Mouse (Mus musculus): ENCODE measurements around the gene Tex37. TPM values are rescaled to one million over a fixed set of nuclear protein-coding genes. Genes with fewer than 3 reads are reported as not detected.

Gene Tex37
- polyA plus RNA-seq (2015; fragmentation: Nextera tagmentation; extraction: Ambion mirVana), result not detected in 2 replicates

DNA sequence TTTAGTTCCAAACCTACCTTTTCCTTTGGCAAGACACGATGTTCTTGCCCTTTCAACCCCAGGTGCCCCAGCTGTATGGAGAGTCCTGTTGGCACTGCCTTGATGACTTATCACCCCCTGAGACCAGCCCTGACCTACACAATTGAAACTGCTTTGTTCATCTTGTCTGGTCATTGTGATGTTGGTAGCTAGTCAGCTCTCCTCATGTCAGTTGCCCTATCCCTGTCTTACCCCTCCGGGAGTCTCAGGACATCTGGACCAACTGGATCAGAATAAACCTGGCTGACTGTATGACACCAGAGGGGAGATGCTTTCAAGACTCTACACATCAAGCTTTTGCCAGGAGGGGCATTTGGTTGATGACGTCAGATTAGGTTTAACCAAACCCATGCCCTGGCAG is at the start of gene Tex37:
TSS of gene Tex37 (minus strand) at position 101 of the 400 bp plus-strand sequence.
- H3K4me3 ChIP-seq (ENCODE audit: low read length), result no peak within 1 kb of the TSS
- no peak within 1 kb of the TSS for H3K9ac ChIP-seq (ENCODE audit: low read length)
- no peak for ATAC-seq (ENCODE audit: low read depth)
- H3K36me3 ChIP-seq (ENCODE audit: control insufficient read depth, insufficient read depth, low read length), result no peaks in the 10 kb centered on the region
- no peaks in the 10 kb centered on the region for H3K27me3 ChIP-seq (ENCODE audit: control insufficient read depth, insufficient read depth, low read depth, low read length)
- no peak within 1 kb of the TSS for H3K4me2 ChIP-seq (ENCODE audit: low read depth, low read length)
- 79% methylated on average over 3 of the region's 3 CpGs for WGBS
- no peaks in the 10 kb centered on the region for H3K9me3 ChIP-seq (ENCODE audit: control insufficient read depth, low read length)
- no peaks in the 10 kb centered on the region for H3K4me1 ChIP-seq (replicated peaks; ENCODE audit: control insufficient read depth, insufficient read depth, low read length)
- H3K27ac ChIP-seq (ENCODE audit: low read length), result no peak within 1 kb of the TSS

DNA sequence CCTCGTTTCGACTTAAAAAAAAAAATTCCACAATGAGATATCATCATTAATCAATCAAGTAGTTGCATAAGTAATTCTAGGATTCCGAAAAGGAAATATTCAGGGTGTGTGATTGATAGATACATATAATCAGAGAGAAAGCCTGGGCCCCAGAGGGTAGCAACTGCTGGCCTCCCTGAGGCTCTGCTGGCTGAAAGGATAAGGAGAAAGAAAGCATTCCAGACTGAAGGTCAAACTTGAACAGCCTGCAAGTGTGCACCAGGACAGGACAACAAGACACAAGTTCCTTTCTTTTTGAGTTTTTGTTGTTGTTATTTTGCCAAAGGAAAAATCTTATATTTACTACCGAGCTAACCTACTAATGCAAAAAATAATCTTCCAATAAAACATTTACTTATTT is 49.6 kb upstream of the Tex37 start:
- Histone ChIP-seq H3K9me3 (ENCODE audit: control insufficient read depth, low read length) (no peaks in the 10 kb centered on the region), H3K36me3 (ENCODE audit: control insufficient read depth, insufficient read depth, low read length) (no peaks in the 10 kb centered on the region), H3K27me3 (ENCODE audit: control insufficient read depth, insufficient read depth, low read depth, low read length) (no peaks in the 10 kb centered on the region; the same call in 1 of the 2 replicates), H3K9ac (ENCODE audit: low read length) (no peak overlapping the region), H3K4me1 (replicated peaks; ENCODE audit: control insufficient read depth, insufficient read depth, low read length) (no peaks in the 10 kb centered on the region), H3K27ac (ENCODE audit: low read length) (no peak overlapping the region), H3K4me2 (ENCODE audit: low read depth, low read length) (no peak overlapping the region), H3K4me3 (ENCODE audit: low read length) (no peak overlapping the region)
- WGBS, result 55% methylated on average over 4 of the region's 4 CpGs
- no peak for ATAC-seq (ENCODE audit: low read depth)

DNA sequence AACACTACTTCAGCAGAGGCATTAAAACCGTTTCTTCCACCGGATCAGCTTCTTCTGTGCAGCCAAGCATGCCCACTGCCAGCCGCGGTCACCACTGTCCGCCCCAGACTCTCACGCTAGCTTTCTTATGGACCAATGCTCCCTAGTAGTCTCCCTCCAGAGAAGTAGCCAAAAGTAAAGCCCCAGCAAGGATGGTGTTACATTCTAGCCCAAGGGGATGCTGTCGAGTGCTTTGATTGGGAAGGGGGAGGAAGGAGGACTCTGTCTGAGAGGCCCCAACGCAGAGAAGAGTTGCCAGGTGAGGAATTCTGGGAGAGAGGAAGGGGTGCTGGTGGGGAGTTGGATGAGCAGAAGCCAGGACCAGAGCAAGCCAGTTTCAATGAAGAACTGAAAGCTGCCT is 48.7 kb upstream of the Tex37 start:
- WGBS, result 4% methylated on average over 8 of the region's 8 CpGs
- H3K27ac ChIP-seq (ENCODE audit: low read length), result no peak overlapping the region
- H3K36me3 ChIP-seq (ENCODE audit: control insufficient read depth, insufficient read depth, low read length), result no peaks in the 10 kb centered on the region
- no peak for ATAC-seq (ENCODE audit: low read depth)
- H3K9ac ChIP-seq (ENCODE audit: low read length), result no peak overlapping the region
- peak overlapping the region; percentile 18; the same call in 1 of the 2 replicates for H3K4me3 ChIP-seq (ENCODE audit: low read length)
- no peaks in the 10 kb centered on the region for H3K4me1 ChIP-seq (replicated peaks; ENCODE audit: control insufficient read depth, insufficient read depth, low read length)
- H3K4me2 ChIP-seq (ENCODE audit: low read depth, low read length), result peak overlapping the region; percentile 45
- no peaks in the 10 kb centered on the region for H3K9me3 ChIP-seq (ENCODE audit: control insufficient read depth, low read length)
- no peaks in the 10 kb centered on the region; the same call in 1 of the 2 replicates for H3K27me3 ChIP-seq (ENCODE audit: control insufficient read depth, insufficient read depth, low read depth, low read length)

DNA sequence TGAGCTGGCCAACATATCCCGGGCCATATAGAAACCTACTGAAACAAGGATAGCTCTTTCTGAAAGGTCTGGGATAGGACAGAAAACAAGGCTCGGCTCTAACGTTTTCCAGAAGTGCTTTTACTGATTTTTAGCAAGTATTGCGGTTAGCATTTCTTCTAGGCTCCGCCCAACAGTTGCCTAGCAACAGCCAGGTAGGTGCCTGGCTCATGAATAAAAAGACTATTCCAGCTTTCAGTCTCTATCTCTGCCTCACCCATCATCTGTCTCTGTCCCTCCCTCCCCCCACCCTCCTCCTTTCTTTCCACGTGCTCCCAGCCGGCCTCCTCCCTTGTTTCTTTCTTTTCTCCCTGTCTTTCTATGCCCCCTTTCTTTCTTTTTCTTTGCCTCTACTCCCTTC is 47.0 kb upstream of the Tex37 start:
- H3K9me3 ChIP-seq (ENCODE audit: control insufficient read depth, low read length), result no peaks in the 10 kb centered on the region
- H3K9ac ChIP-seq (ENCODE audit: low read length), result no peak overlapping the region
- no peak overlapping the region for H3K4me2 ChIP-seq (ENCODE audit: low read depth, low read length)
- H3K4me1 ChIP-seq (replicated peaks; ENCODE audit: control insufficient read depth, insufficient read depth, low read length), result no peaks in the 10 kb centered on the region
- ATAC-seq (ENCODE audit: low read depth), result no peak
- peaks cover 2% of the 10 kb centered on the region for H3K27me3 ChIP-seq (ENCODE audit: control insufficient read depth, insufficient read depth, low read depth, low read length)
- H3K4me3 ChIP-seq (ENCODE audit: low read length), result no peak overlapping the region
- no peak overlapping the region for H3K27ac ChIP-seq (ENCODE audit: low read length)
- WGBS, result 25% methylated on average over 7 of the region's 7 CpGs
- H3K36me3 ChIP-seq (ENCODE audit: control insufficient read depth, insufficient read depth, low read length), result no peaks in the 10 kb centered on the region

DNA sequence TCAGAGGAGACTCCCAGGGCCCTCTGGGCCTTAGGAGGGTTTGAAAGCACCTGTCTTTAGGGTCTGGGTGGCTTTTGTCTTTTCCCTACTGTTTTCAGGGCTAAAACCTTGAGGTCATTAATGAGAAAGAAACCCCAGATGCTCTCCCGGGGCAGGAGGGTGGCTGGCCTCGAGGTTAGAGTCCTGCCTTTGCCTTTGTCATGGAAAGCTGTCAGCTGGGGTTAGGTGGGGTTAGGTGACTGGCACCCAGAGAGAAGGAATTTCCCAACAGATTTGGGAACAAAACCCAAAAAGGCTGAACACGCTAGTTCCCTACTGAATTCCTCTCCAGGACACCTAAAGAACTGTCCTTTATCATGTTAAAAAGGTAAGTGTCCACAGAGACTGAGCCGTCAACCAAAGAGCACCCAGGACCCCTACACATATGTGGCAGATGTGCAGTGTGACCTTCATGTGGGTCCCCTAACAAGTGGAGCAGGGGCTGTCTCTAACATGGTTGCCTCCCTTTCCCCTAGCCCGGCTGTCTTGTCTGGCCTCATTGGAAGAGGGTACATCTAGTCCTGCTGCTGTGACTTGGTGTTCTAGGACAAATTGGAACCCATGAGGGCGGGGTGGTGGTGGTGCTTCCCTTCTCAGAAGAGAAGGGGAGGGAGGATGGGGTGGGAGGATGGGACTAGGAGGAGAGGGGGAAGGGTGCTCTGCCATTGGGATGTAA is 45.5 kb upstream of the Tex37 start:
- no peak overlapping the region for H3K4me2 ChIP-seq (ENCODE audit: low read depth, low read length)
- ATAC-seq (ENCODE audit: low read depth), result no peak
- no peak overlapping the region for H3K9ac ChIP-seq (ENCODE audit: low read length)
- H3K4me1 ChIP-seq (replicated peaks; ENCODE audit: control insufficient read depth, insufficient read depth, low read length), result no peaks in the 10 kb centered on the region
- 45% methylated on average over 6 of the region's 6 CpGs for WGBS
- no peak overlapping the region for H3K4me3 ChIP-seq (ENCODE audit: low read length)
- H3K36me3 ChIP-seq (ENCODE audit: control insufficient read depth, insufficient read depth, low read length), result no peaks in the 10 kb centered on the region
- no peak overlapping the region for H3K27ac ChIP-seq (ENCODE audit: low read length)
- peaks cover 13% of the 10 kb centered on the region for H3K27me3 ChIP-seq (ENCODE audit: control insufficient read depth, insufficient read depth, low read depth, low read length)
- no peaks in the 10 kb centered on the region for H3K9me3 ChIP-seq (ENCODE audit: control insufficient read depth, low read length)

DNA sequence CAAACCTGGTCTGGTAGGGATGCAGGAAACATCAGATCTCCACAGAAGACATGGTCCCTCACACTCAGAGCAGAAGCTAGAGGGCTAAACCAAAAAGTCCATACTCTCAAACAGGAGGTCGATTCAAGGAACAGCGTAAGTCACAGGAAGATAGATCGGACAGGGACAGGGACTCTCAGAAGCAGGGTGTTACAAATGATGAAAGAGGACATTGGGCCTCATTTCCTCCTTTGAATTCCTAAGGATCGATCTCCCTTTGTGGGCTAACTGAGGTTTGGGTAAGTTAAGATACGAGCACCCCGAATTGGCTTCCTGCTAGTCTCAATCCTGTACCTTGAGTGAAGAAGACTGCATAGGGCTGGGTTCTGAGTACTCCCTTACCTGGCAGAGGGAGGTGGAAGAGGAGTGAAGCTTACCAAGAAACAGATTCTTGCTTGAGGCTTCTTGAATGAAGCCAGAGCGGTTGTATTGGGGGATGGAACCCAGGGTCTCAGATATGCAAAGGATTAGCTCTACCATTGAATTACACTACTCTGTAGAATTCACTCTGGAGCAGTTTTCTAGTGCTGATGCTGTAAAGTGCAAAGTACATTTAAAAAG is 38.7 kb upstream of the Tex37 start:
- Histone ChIP-seq H3K27ac (ENCODE audit: low read length) (no peak overlapping the region), H3K9ac (ENCODE audit: low read length) (no peak overlapping the region), H3K4me2 (ENCODE audit: low read depth, low read length) (no peak overlapping the region), H3K4me1 (replicated peaks; ENCODE audit: control insufficient read depth, insufficient read depth, low read length) (peaks cover 7% of the 10 kb centered on the region), H3K9me3 (ENCODE audit: control insufficient read depth, low read length) (no peaks in the 10 kb centered on the region), H3K27me3 (ENCODE audit: control insufficient read depth, insufficient read depth, low read depth, low read length) (peaks cover 69% of the 10 kb centered on the region), H3K4me3 (ENCODE audit: low read length) (no peak overlapping the region), H3K36me3 (ENCODE audit: control insufficient read depth, insufficient read depth, low read length) (no peaks in the 10 kb centered on the region)
- ATAC-seq (ENCODE audit: low read depth), result no peak
- 14% methylated on average over 7 of the region's 7 CpGs for WGBS

DNA sequence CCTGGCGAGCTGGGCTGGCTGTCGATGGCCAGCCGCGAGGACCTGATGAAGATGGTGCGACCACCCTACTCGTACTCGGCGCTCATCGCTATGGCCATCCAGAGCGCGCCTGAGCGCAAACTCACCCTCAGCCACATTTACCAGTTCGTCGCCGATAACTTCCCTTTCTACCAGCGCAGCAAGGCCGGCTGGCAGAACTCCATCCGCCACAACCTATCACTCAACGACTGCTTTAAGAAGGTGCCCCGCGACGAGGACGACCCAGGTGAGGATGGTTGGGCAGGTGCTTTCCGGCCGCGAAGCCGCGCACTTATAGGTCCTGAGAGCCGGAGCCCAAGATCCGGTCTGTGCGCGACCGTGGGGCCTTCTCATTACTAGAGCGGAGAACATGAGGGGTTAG is 38.2 kb upstream of the Tex37 start:
- Histone ChIP-seq H3K36me3 (ENCODE audit: control insufficient read depth, insufficient read depth, low read length) (no peaks in the 10 kb centered on the region), H3K27ac (ENCODE audit: low read length) (no peak overlapping the region), H3K4me1 (replicated peaks; ENCODE audit: control insufficient read depth, insufficient read depth, low read length) (peaks cover 7% of the 10 kb centered on the region), H3K4me2 (ENCODE audit: low read depth, low read length) (peak overlapping the region; percentile 64), H3K9ac (ENCODE audit: low read length) (no peak overlapping the region), H3K27me3 (ENCODE audit: control insufficient read depth, insufficient read depth, low read depth, low read length) (peaks cover 69% of the 10 kb centered on the region), H3K4me3 (ENCODE audit: low read length) (peak overlapping the region; percentile 48), H3K9me3 (ENCODE audit: control insufficient read depth, low read length) (no peaks in the 10 kb centered on the region)
- 1% methylated on average over 34 of the region's 34 CpGs for WGBS
- ATAC-seq (ENCODE audit: low read depth), result no peak

DNA sequence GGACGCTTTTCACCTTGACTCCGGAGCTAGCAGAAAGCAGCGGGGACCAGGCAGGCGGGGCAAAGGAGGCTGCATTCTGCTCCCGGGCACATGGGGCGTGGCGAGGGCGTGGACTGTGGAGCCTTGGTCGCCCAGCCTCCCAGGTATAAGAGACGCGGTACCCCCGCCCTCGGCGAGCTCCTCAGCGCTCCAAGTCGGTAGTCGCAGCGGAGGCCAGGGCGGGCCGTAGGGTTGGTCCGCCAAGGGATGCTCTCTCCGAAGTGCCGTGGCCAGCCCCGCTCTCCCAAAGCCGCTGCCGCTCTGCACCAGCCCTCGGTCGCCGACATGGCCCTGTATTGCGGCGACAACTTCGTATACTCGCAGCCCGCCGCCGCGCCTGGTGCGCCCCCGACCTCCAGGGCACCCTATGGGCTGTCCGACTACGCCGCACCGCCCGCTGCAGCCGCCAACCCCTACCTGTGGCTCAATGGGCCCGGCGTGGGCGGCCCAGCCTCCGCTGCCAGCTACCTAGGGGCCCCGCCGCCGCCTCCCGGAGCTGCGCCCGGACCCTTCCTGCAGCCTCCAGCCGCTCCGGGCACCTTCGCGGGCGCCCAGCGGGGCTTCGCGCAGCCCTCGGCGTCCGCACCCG is 37.7 kb upstream of the Tex37 start, which contains the start of gene Foxi3:
TSS of gene Foxi3 (plus strand) at position 247 of the 628 bp plus-strand sequence.
- under 1% methylated on average over 64 of the region's 67 CpGs for WGBS
- H3K4me1 ChIP-seq (replicated peaks; ENCODE audit: control insufficient read depth, insufficient read depth, low read length), result peaks cover 7% of the 10 kb centered on the region
- H3K36me3 ChIP-seq (ENCODE audit: control insufficient read depth, insufficient read depth, low read length), result no peaks in the 10 kb centered on the region
- ATAC-seq (ENCODE audit: low read depth), result peak; percentile 86
- H3K4me2 ChIP-seq (ENCODE audit: low read depth, low read length), result peak within 1 kb of the TSS; percentile 64
- H3K27ac ChIP-seq (ENCODE audit: low read length), result no peak within 1 kb of the TSS
- no peaks in the 10 kb centered on the region for H3K9me3 ChIP-seq (ENCODE audit: control insufficient read depth, low read length)
- no peak within 1 kb of the TSS for H3K9ac ChIP-seq (ENCODE audit: low read length)
- peaks cover 69% of the 10 kb centered on the region for H3K27me3 ChIP-seq (ENCODE audit: control insufficient read depth, insufficient read depth, low read depth, low read length)
- H3K4me3 ChIP-seq (ENCODE audit: low read length), result peak within 1 kb of the TSS; percentile 48

DNA sequence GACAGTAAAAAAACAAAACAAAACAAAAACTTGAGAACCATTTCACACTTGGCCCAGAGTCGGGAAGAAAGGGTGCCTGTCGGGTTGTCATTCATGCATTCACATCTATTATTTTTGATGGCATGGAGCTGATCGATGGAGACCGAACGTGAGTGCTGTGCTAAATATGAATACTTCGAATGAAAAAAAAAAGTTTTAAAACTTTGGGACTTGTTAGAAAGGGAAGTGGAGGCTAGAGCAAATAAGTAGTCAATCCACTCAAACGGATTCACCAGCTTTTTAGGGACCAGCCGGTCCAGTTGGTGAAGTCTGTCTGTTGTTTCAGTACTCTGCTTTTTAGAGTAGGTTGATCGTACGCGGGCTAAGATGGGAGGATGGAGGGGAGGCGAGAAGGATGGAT is 37.1 kb upstream of the Tex37 start:
- Histone ChIP-seq H3K4me1 (replicated peaks; ENCODE audit: control insufficient read depth, insufficient read depth, low read length) (peaks cover 7% of the 10 kb centered on the region), H3K9ac (ENCODE audit: low read length) (no peak overlapping the region), H3K4me2 (ENCODE audit: low read depth, low read length) (peak overlapping the region; percentile 64)

More for the DNA sequence above, 37.1 kb upstream of the Tex37 start:
- H3K27me3 ChIP-seq (ENCODE audit: control insufficient read depth, insufficient read depth, low read depth, low read length), result peaks cover 68% of the 10 kb centered on the region
- no peaks in the 10 kb centered on the region for H3K9me3 ChIP-seq (ENCODE audit: control insufficient read depth, low read length)
- no peak for ATAC-seq (ENCODE audit: low read depth)
- H3K36me3 ChIP-seq (ENCODE audit: control insufficient read depth, insufficient read depth, low read length), result no peaks in the 10 kb centered on the region
- no peak overlapping the region for H3K27ac ChIP-seq (ENCODE audit: low read length)
- H3K4me3 ChIP-seq (ENCODE audit: low read length), result peak overlapping the region; percentile 48
- WGBS, result 1% methylated on average over 12 of the region's 12 CpGs

Data from lung, embryonic 16.5 days (tissue).